Mouse (Mus musculus) heart, embryonic 14.5 days (tissue): ENCODE measurements around the gene Ccdc6. TPM values are rescaled to one million over a fixed set of nuclear protein-coding genes. Genes with fewer than 3 reads are reported as not detected.

ENCODE experiments used
- ATAC-seq: fragments of 200-750 bp; cut with Nextera tagmentation; 2 replicates; pipeline ENCODE4 v1.8.0; 2017; ENCODE audit warnings: low read depth, moderate TSS enrichment; ENCODE audit not compliant: insufficient number of reproducible peaks, insufficient read depth, low FRiP score
- H3K27ac ChIP-seq, 2 experiments: fragments of 200-500 bp in 1 of 2; fragments of 300-500 bp in 1 of 2; sonication (generic) in 1 of 2; replicated peaks in 1 of 2; 2 replicates each; pipeline ENCODE4 v1.5.1; 2012 to 2014; ENCODE audit warnings: low read depth in 2 of 2, low read length in 2 of 2, control low read depth in 1 of 2, mild to moderate bottlenecking in 1 of 2, mixed read lengths in 1 of 2; ENCODE audit not compliant: control insufficient read depth in 1 of 2, insufficient read depth in 1 of 2
- H3K27me3 ChIP-seq: fragments of 300-500 bp; sonication (generic); 2 replicates; pipeline ENCODE4 v1.6.1; 2014; ENCODE audit warnings: mild to moderate bottlenecking, low read length, control low read depth; ENCODE audit not compliant: control insufficient read depth, insufficient read depth
- H3K36me3 ChIP-seq: fragments of 300-500 bp; sonication (generic); 2 replicates; pipeline ENCODE4 v1.6.1; 2014; ENCODE audit warnings: mild to moderate bottlenecking, control low read depth, low read length, mixed read lengths; ENCODE audit not compliant: control insufficient read depth, insufficient read depth
- H3K4me1 ChIP-seq, 2 experiments: fragments of 200-500 bp in 1 of 2; fragments of 300-500 bp in 1 of 2; sonication (generic) in 1 of 2; 2 replicates each; pipeline ENCODE4 v1.6.1; 2012 to 2014; ENCODE audit warnings: low read length in 2 of 2, control low read depth in 1 of 2, mixed read lengths in 1 of 2; ENCODE audit not compliant: control insufficient read depth in 2 of 2, insufficient read depth in 2 of 2
- H3K4me2 ChIP-seq: fragments of 300-500 bp; sonication (generic); 2 replicates; pipeline ENCODE4 v1.6.1; 2014; ENCODE audit warnings: mild to moderate bottlenecking, low read length
- H3K4me3 ChIP-seq, 2 experiments: fragments of 200-500 bp in 1 of 2; fragments of 300-500 bp in 1 of 2; sonication (generic) in 1 of 2; 2 replicates each; pipeline ENCODE4 v1.5.1; 2012 to 2014; ENCODE audit warnings: low read length in 2 of 2, mild to moderate bottlenecking in 2 of 2, control low read depth in 1 of 2, low read depth in 1 of 2, moderate library complexity in 1 of 2; ENCODE audit not compliant: control insufficient read depth in 1 of 2, insufficient read depth in 1 of 2
- H3K9ac ChIP-seq: fragments of 300-500 bp; sonication (generic); 2 replicates; pipeline ENCODE4 v1.6.1; 2014; ENCODE audit warnings: mild to moderate bottlenecking, low read length
- H3K9me3 ChIP-seq: fragments of 300-500 bp; sonication (generic); 2 replicates; pipeline ENCODE4 v1.6.1; 2016; ENCODE audit warnings: low read length, control low read depth; ENCODE audit not compliant: control insufficient read depth
- WGBS: fragments of 180-500 bp; shearing (Covaris S2); extraction: QIAGEN DNeasy Blood & Tissue Kit; methylation state at CpG from one replicate; pipeline ENCODE4 v1.1.7; 2014; 5-methylcytosine and 5-hydroxymethylcytosine counted together
- polyA plus RNA-seq: library from polyadenylated mRNA; unstranded; fragments of >200 nt; fragmentation: Nextera tagmentation; extraction: Ambion mirVana; gene quantifications from 2 replicates; pipeline ENCODE4 v1.2.1, GENCODE M21; 2014

Ccdc6 gene
- polyA plus RNA-seq, 1 experiment from 2014 or later = 24.8 TPM

- 61% methylated on average over 5 of the region's 5 CpGs for WGBS
- Histone ChIP-seq H3K9me3 (no peaks in the 10 kb centered on the region), H3K4me2 (no peak overlapping the region), H3K27me3 (no peaks in the 10 kb centered on the region), H3K27ac (no peak overlapping the region), H3K4me3 (no peak overlapping the region), H3K9ac (no peak overlapping the region), H3K36me3 (peaks cover 10% of the 10 kb centered on the region), H3K4me1 (peaks cover 33 to 79% of the 10 kb centered on the region in 2 experiments)
- ATAC-seq = 0 out of 2 replicates have a peak, but pooled peaks have one; percentile 64
Observed at GRCm38 (mm10) chr10:70109974-70110373, 13.1 kb downstream of the Ccdc6 start.

DNA sequence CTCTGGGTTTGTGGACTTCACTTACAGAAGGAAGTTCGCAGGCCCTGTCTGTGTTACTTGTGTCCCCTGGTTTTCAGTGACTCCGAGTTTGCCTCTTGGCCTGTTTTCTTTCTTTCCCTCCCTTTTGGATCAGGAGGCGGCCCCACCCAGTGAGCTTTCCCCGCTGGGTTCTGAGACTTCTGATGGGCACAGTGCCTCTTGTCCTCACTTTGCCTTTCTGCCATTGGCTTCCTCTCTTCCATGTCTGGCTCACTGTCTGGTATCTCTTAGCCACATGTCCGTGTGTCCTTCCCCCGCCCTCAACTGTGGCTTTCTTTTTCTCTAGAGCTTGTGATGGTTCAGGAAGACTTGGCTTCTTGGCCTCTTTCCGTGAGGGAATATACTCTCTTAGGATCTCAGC lies 13.9 kb downstream of the Ccdc6 start:
- H3K4me3 ChIP-seq = no peak overlapping the region
- no peak overlapping the region for H3K27ac ChIP-seq
- 68% methylated on average over 7 of the region's 7 CpGs for WGBS
- H3K36me3 ChIP-seq = peaks cover 6% of the 10 kb centered on the region; the same call in 1 of the 2 replicates
- ATAC-seq = no peak
- H3K4me1 ChIP-seq = peaks cover 31 to 77% of the 10 kb centered on the region in 2 experiments
- no peaks in the 10 kb centered on the region for H3K9me3 ChIP-seq
- no peak overlapping the region for H3K4me2 ChIP-seq
- no peak overlapping the region for H3K9ac ChIP-seq
- H3K27me3 ChIP-seq = no peaks in the 10 kb centered on the region

DNA sequence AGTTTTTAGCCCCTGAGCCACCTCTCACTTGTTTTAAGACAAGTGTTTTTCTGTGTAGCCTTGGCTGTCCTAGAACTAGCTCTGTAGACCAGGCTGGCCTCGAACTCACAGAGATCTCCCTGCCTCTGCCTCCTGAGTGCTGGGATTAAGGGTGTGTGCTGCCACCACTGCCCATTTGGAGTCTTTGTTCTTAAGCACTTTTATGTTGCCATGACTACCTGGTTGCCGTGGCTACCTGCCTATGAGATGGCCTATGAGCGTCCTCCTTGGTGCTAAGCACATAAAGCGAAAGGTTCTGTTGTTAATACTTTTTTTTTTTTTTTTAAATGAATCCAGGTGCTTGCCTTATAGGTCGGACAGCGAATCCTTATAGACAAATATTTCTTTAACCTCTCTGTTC lies 14.7 kb downstream of the Ccdc6 start:
- H3K4me1 ChIP-seq = peaks cover 31 to 70% of the 10 kb centered on the region in 2 experiments

DNA sequence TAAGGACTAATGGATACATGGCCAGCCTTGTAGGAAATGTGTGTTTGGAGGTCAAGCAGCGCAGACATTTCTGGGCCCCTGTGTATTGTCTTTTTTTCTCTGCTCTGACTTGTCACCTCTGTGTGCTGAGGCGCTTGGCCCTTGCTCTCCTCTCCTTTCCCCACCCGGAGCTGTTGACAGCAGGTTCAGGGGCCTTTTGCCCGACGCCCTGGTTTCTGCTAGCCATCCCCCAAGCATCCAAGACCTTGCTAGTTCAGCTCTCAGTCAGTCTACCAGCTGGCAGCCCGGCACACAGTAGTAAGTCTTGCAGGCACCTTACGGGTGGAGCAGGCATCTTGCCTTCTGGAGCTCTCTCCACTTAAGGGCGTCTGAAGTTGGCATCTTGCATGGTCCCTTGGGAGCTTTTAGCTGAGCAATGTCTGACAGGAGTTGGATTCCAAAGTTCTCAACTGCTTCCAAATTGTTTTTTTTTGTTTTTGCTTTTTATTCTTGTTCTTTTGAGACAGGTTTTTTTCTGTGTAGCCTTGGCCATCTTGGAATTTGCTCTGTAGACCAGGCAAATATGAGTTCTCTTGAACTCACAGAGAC lies 17.2 kb downstream of the Ccdc6 start:
- ATAC-seq = peak; percentile 48; the same call in 1 of the 2 replicates
- H3K27me3 ChIP-seq = no peaks in the 10 kb centered on the region
- no peak overlapping the region for H3K4me3 ChIP-seq
- peak overlapping the region; percentile 58 to 60 for H3K27ac ChIP-seq
- WGBS = 36% methylated on average over 8 of the region's 8 CpGs
- no peaks in the 10 kb centered on the region for H3K9me3 ChIP-seq
- H3K4me2 ChIP-seq = no peak overlapping the region
- peaks cover 28 to 61% of the 10 kb centered on the region in 2 experiments for H3K4me1 ChIP-seq
- no peaks in the 10 kb centered on the region for H3K36me3 ChIP-seq
- no peak overlapping the region for H3K9ac ChIP-seq

More for the DNA sequence above, 14.7 kb downstream of the Ccdc6 start:
- H3K9me3 ChIP-seq = no peaks in the 10 kb centered on the region
- WGBS = 95% methylated on average over 6 of the region's 6 CpGs
- no peak for ATAC-seq
- H3K36me3 ChIP-seq = no peaks in the 10 kb centered on the region
- H3K9ac ChIP-seq = no peak overlapping the region
- no peak overlapping the region for H3K27ac ChIP-seq
- no peaks in the 10 kb centered on the region for H3K27me3 ChIP-seq
- no peak overlapping the region for H3K4me2 ChIP-seq
- H3K4me3 ChIP-seq = no peak overlapping the region

GRCm38 (mm10) chr10:70116454-70116853 lies 19.5 kb downstream of the Ccdc6 start:
- Histone ChIP-seq H3K4me2 (no peak overlapping the region), H3K9ac (no peak overlapping the region), H3K4me1 (peaks cover 35 to 64% of the 10 kb centered on the region in 2 experiments), H3K36me3 (no peaks in the 10 kb centered on the region), H3K4me3 (no peak overlapping the region), H3K27ac (no peak overlapping the region), H3K9me3 (no peaks in the 10 kb centered on the region), H3K27me3 (no peaks in the 10 kb centered on the region)
- no peak for ATAC-seq
- 86% methylated on average over 7 of the region's 7 CpGs for WGBS

DNA sequence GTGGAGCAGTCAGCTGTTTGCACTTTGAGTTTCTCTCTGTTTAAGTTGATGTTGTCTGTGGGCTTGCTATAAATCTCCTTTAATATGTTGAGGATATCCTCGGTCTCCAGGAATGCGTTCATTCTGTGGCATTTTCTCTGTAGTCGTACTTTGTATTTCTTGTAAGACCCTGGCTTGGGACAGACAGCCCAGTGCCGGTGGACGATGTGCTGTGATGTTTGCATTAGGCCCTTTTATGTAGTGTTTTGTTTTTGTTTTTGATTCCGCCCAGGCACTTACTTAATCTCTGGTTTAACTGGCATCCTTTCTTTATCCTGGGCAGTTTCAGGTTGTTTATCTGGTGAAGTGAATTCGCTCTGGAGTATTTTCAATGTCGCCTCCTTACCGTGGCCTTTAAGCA lies 22.5 kb downstream of the Ccdc6 start:
- Histone ChIP-seq H3K9ac (peak overlapping the region; percentile 66), H3K36me3 (no peaks in the 10 kb centered on the region), H3K9me3 (no peaks in the 10 kb centered on the region), H3K4me2 (peak overlapping the region; percentile 51), H3K4me1 (peaks cover 32 to 48% of the 10 kb centered on the region in 2 experiments), H3K27ac (peak overlapping the region; percentile 86 to 90), H3K27me3 (no peaks in the 10 kb centered on the region), H3K4me3 (peak overlapping the region in 1 of 2 experiments; percentile 2; a peak in 1 of 4 replicates)
- 11% methylated on average over 9 of the region's 9 CpGs for WGBS
- no peak for ATAC-seq

DNA sequence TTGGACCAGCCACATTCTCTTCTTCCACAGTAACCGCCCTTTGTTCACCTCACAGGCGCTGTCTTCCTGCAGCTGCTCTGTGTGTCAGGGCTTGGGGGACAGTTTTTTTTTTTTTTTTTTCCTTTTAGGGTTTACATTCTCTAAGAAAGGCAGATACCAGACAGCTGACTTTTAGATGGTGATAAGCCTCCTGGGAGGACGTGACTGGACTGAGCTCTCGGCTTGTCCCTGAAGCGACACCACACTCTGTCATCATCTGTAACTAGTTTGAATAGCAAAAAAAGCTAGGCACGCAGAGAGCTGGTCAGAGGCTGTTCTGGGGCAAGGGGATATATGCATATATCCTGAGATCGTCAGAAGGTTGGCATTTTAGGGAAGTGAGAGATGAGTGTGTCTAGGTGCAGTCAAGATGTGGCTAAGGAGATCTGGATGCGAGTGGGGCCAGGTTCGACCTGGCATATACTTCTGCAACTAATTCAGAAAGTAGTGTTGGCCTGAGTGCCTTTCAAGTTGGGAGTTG lies 23.0 kb downstream of the Ccdc6 start:
- whole genome bisulfite sequencing = 19% methylated on average over 9 of the region's 9 CpGs
- no peaks in the 10 kb centered on the region for H3K36me3 ChIP-seq
- peaks cover 32 to 49% of the 10 kb centered on the region in 2 experiments for H3K4me1 ChIP-seq
- peak overlapping the region in 1 of 2 experiments; percentile 2; a peak in 1 of 4 replicates for H3K4me3 ChIP-seq
- ATAC-seq = peak; percentile 67
- H3K27me3 ChIP-seq = no peaks in the 10 kb centered on the region
- no peaks in the 10 kb centered on the region for H3K9me3 ChIP-seq
- peak overlapping the region; percentile 66 for H3K9ac ChIP-seq
- H3K27ac ChIP-seq = peak overlapping the region; percentile 86 to 90
- H3K4me2 ChIP-seq = peak overlapping the region; percentile 51
